Mouse (Mus musculus) erythroblast, embryonic 14.5 days (primary cell): ENCODE data around the gene Igfbp3.

Experiments
- GATA1 ChIP-seq: IDR thresholded peaks from 2 replicates; pipeline ENCODE4 v1.6.1; 2012; ENCODE audit warnings: low read length, inconsistent platforms, mixed read lengths
- TAL1 ChIP-seq: IDR thresholded peaks from 3 replicates; pipeline ENCODE4 v1.6.1; 2012; ENCODE audit warnings: low read length, inconsistent platforms, mixed read lengths

GRCm38 (mm10) chr11:7250870-7251269, 37.1 kb upstream of the Igfbp3 start:
- TF ChIP-seq GATA1, result no peak
- TF ChIP-seq TAL1, result no peak
